In genomic region chr7:104218701-104219569, GRCm38 (mm10) we compare ENCODE assay signal across 8 mouse cellular contexts. TPM values are rescaled to one million over a fixed set of nuclear protein-coding genes. Genes with fewer than 3 reads are reported as not detected.
DNase-seq lines count a peak whose midpoint lies in the region; ATAC-seq lines count a peak whose summit lies in the region.

Trim6 (plus strand) TSS chr7:104218793.

- H3K9ac ChIP-seq in forebrain, embryonic 13.5 days = no peak within 1 kb of the TSS

- intact Hi-C loops in heart, postnatal 25 days (cut with DNase I) = no loop called here

- WGBS in forebrain, embryonic 13.5 days = 4% methylated on average over 37 of the region's 37 CpGs
- WGBS in large intestine, adult 2 months = 7% methylated on average over 37 of the region's 37 CpGs

- H3K4me2 ChIP-seq in forebrain, embryonic 13.5 days = peak within 1 kb of the TSS; percentile 53

- H3K27ac ChIP-seq in forebrain, embryonic 13.5 days = no peak within 1 kb of the TSS

- no peaks in the 10 kb centered on the region for H3K27me3 ChIP-seq in forebrain, embryonic 13.5 days
- H3K27me3 ChIP-seq in megakaryocyte, embryonic 14.5 days (replicated peaks) = no peaks in the 10 kb centered on the region

- H3K36me3 ChIP-seq in forebrain, embryonic 13.5 days (ENCODE audit: poor library complexity, severe bottlenecking) = no peaks in the 10 kb centered on the region
- H3K36me3 ChIP-seq in megakaryocyte, embryonic 14.5 days (replicated peaks; ENCODE audit: low read length) = peaks cover 4% of the 10 kb centered on the region

- ATAC-seq in forebrain, embryonic 13.5 days = peak; percentile 55; the same call in 1 of the 2 replicates

- peak within 1 kb of the TSS; percentile 25 for H3K4me3 ChIP-seq in forebrain, embryonic 13.5 days
- peak within 1 kb of the TSS; percentile 94 for H3K4me3 ChIP-seq in megakaryocyte, embryonic 14.5 days (replicated peaks)

- DNase-seq in Muller cell, postnatal 12 days (ENCODE audit: inconsistent ontology term) = peak; percentile 89
- DNase-seq in adrenal gland, postnatal 14 days = peak; percentile 91
- DNase-seq in heart, postnatal 25 days (ENCODE audit: low spot score) = peak; percentile 67
- peak; percentile 67 for DNase-seq in large intestine, adult 2 months (ENCODE audit: low read depth, low spot score)
- peak; percentile 26 for DNase-seq in right cerebral cortex, postnatal 4 days
- DNase-seq in layer of hippocampus, postnatal 36 days = no peak

- no peaks in the 10 kb centered on the region for H3K9me3 ChIP-seq in forebrain, embryonic 13.5 days (replicated peaks)
- no peaks in the 10 kb centered on the region for H3K9me3 ChIP-seq in megakaryocyte, embryonic 14.5 days

- peaks cover 7% of the 10 kb centered on the region; the same call in 1 of the 2 replicates for H3K4me1 ChIP-seq in forebrain, embryonic 13.5 days
- H3K4me1 ChIP-seq in megakaryocyte, embryonic 14.5 days = peaks cover 19% of the 10 kb centered on the region

RNA-seq across cellular contexts. Expression of gene Trim6, which starts in this region (rescaled TPM):
- total RNA-seq in adrenal gland, postnatal 14 days (2021) = 0.30 and 0.74 TPM in 2 replicates
- 0.30 and 0.33 TPM in 2 replicates for polyA plus RNA-seq in forebrain, embryonic 13.5 days (2015; fragmentation: Nextera tagmentation; extraction: Ambion mirVana)
- under 1 TPM; 0.47 to 0.73 TPM for total RNA-seq in heart, postnatal 25 days (2021)
- 0.79 and 1.1 TPM in 2 replicates for polyA plus RNA-seq in large intestine, adult 2 months (2012; rRNA removed)
- polyA plus RNA-seq in megakaryocyte, embryonic 14.5 days (2012; ENCODE audit: insufficient read depth, low replicate concordance) = 0.39 and 1.5 TPM in 2 replicates
- total RNA-seq in layer of hippocampus, postnatal 36 days (2021) = under 1 TPM in 1 of 2 experiments, not detected in 1; 0.22 TPM

Comparison
In these comparisons a context has a peak if more than half of its experiments do, and no peak if none do; other contexts are left out.
1. Peak in DNase-seq in adrenal gland, postnatal 14 days; RNA of the gene not detected or under 1 TPM.
2. Peak in ATAC-seq, H3K4me3 ChIP-seq and H3K4me2 ChIP-seq in forebrain, embryonic 13.5 days; RNA of the gene not detected or under 1 TPM.
3. Peak in DNase-seq in heart, postnatal 25 days; RNA of the gene not detected or under 1 TPM.
4. DNase-seq: peak in Muller cell, postnatal 12 days (single experiment), large intestine, adult 2 months (single experiment) and right cerebral cortex, postnatal 4 days (single experiment); none in layer of hippocampus, postnatal 36 days (0 of 2).